Mouse (Mus musculus) CH12.LX (cell line): Measurements from ENCODE around the gene Slc4a2. TPM values are rescaled to one million over a fixed set of nuclear protein-coding genes. Genes with fewer than 3 reads are reported as not detected.

ENCODE experiments used
- DNase-seq: peaks from one replicate; pipeline ENCODE4 v3.0.0-alpha.2; 2013; ENCODE audit errors: extremely low read depth
- H3K27ac ChIP-seq: 2 replicates; pipeline ENCODE4 v1.5.1; 2012; ENCODE audit warnings: low read depth, mild to moderate bottlenecking, control low read depth, moderate library complexity; ENCODE audit not compliant: insufficient read depth
- H3K27me3 ChIP-seq: replicated peaks from 2 replicates; pipeline ENCODE3; 2012; ENCODE audit warnings: inconsistent platforms
- H3K36me3 ChIP-seq, 2 experiments: replicated peaks in 1 of 2; 2 replicates each; pipeline versions ENCODE3 to v1.6.1; 2012; ENCODE audit warnings: inconsistent platforms in 1 of 2, low read length in 1 of 2, mild to moderate bottlenecking in 1 of 2, mixed read lengths in 1 of 2, moderate library complexity in 1 of 2; ENCODE audit not compliant: control insufficient read depth in 1 of 2, insufficient read depth in 1 of 2
- H3K4me1 ChIP-seq, 2 experiments: 2 replicates each; pipeline ENCODE4 v1.6.1; 2012; ENCODE audit warnings: inconsistent platforms in 1 of 2, moderate library complexity in 1 of 2; ENCODE audit not compliant: insufficient read depth in 2 of 2, control insufficient read depth in 1 of 2
- H3K4me2 ChIP-seq: 2 replicates; pipeline ENCODE4 v1.6.1; 2012; ENCODE audit warnings: low read depth, mild to moderate bottlenecking, control low read depth; ENCODE audit not compliant: poor library complexity, insufficient read depth, severe bottlenecking
- H3K4me3 ChIP-seq, 3 experiments: fragments of 150-350 bp in 1 of 3; sonication (generic) in 1 of 3; replicated peaks in 1 of 3; 2 replicates each; pipeline versions ENCODE3 to v1.5.1; 2011 to 2012; ENCODE audit warnings: low read depth in 2 of 3, low read length in 2 of 3, mild to moderate bottlenecking in 2 of 3, moderate library complexity in 2 of 3, control low read depth in 1 of 3, improper control_type of control experiment in 1 of 3, inconsistent platforms in 1 of 3, mixed read lengths in 1 of 3; ENCODE audit not compliant: poor library complexity in 1 of 3
- H3K79me2 ChIP-seq: replicated peaks from 2 replicates; pipeline ENCODE4 v1.6.1; 2012; ENCODE audit warnings: mild to moderate bottlenecking, moderate library complexity; ENCODE audit not compliant: control insufficient read depth, poor library complexity, insufficient read depth, severe bottlenecking; ENCODE audit errors: extremely low read depth
- H3K9ac ChIP-seq: 2 replicates; pipeline ENCODE4 v1.6.1; 2012; ENCODE audit warnings: low read depth, mild to moderate bottlenecking, control low read depth, moderate library complexity; ENCODE audit not compliant: insufficient read depth
- H3K9me3 ChIP-seq: replicated peaks from 2 replicates; pipeline ENCODE3; 2012; ENCODE audit warnings: low read length, inconsistent platforms, mixed read lengths
- BHLHE40 ChIP-seq: IDR thresholded peaks from 2 replicates; pipeline ENCODE4 v1.6.1; 2011; ENCODE audit warnings: mild to moderate bottlenecking, low read depth, low read length, improper control_type of control experiment
- CHD1 ChIP-seq: IDR thresholded peaks from 2 replicates; pipeline ENCODE4 v1.6.1; 2012; ENCODE audit warnings: low read depth, low read length, improper control_type of control experiment, inconsistent platforms
- CHD2 ChIP-seq: IDR thresholded peaks from 2 replicates; pipeline ENCODE4 v1.6.1; 2011; ENCODE audit warnings: low read length, improper control_type of control experiment
- CTCF ChIP-seq, 2 experiments: IDR thresholded peaks in 1 of 2; conservative IDR thresholded peaks in 1 of 2; 2 replicates each; pipeline ENCODE4 v1.5.1; 2011 to 2012; ENCODE audit warnings: low read depth in 2 of 2, low read length in 2 of 2, improper control_type of control experiment in 1 of 2, inconsistent platforms in 1 of 2, mild to moderate bottlenecking in 1 of 2, moderate library complexity in 1 of 2
- E2F4 ChIP-seq: IDR thresholded peaks from 2 replicates; pipeline ENCODE4 v1.6.1; 2011; ENCODE audit warnings: low read depth, low read length, improper control_type of control experiment; ENCODE audit not compliant: insufficient replicate concordance
- ELF1 ChIP-seq: IDR thresholded peaks from 2 replicates; pipeline ENCODE4 v1.6.1; 2014; ENCODE audit warnings: low read depth, mild to moderate bottlenecking, inconsistent platforms, low read length, improper control_type of control experiment
- EP300 ChIP-seq: IDR thresholded peaks from 2 replicates; pipeline ENCODE4 v1.6.1; 2011; ENCODE audit warnings: low read length, improper control_type of control experiment
- ETS1 ChIP-seq: conservative IDR thresholded peaks from 2 replicates; pipeline ENCODE4 v1.6.1; 2012; ENCODE audit warnings: low read depth, mild to moderate bottlenecking, inconsistent platforms, low read length, improper control_type of control experiment, moderate library complexity
- GABPA ChIP-seq: IDR thresholded peaks from 2 replicates; pipeline ENCODE4 v1.6.1; 2012; ENCODE audit warnings: low read depth, low read length, improper control_type of control experiment, inconsistent platforms; ENCODE audit not compliant: insufficient replicate concordance
- HCFC1 ChIP-seq: IDR thresholded peaks from 2 replicates; pipeline ENCODE4 v1.6.1; 2012; ENCODE audit warnings: low read depth, mild to moderate bottlenecking, inconsistent platforms, low read length, improper control_type of control experiment
- IRF4 ChIP-seq: IDR thresholded peaks from 2 replicates; pipeline ENCODE4 v1.6.1; 2014; ENCODE audit warnings: low read depth, mild to moderate bottlenecking, inconsistent platforms, low read length, improper control_type of control experiment
- JUN ChIP-seq: IDR thresholded peaks from 2 replicates; pipeline ENCODE4 v1.6.1; 2011; ENCODE audit warnings: low read depth, mild to moderate bottlenecking, low read length, improper control_type of control experiment, moderate library complexity; ENCODE audit not compliant: insufficient read depth
- JUND ChIP-seq: conservative IDR thresholded peaks from 2 replicates; pipeline ENCODE4 v1.6.1; 2011; ENCODE audit warnings: low read depth, low read length, improper control_type of control experiment
- KAT2A ChIP-seq: IDR thresholded peaks from 2 replicates; pipeline ENCODE4 v1.6.1; 2012; ENCODE audit warnings: low read length, improper control_type of control experiment, inconsistent platforms; ENCODE audit not compliant: insufficient replicate concordance
- MAFK ChIP-seq: IDR thresholded peaks from 2 replicates; pipeline ENCODE4 v1.6.1; 2011; ENCODE audit warnings: low read length, improper control_type of control experiment; ENCODE audit not compliant: insufficient replicate concordance
- MAX ChIP-seq: IDR thresholded peaks from 2 replicates; pipeline ENCODE4 v1.6.1; 2011; ENCODE audit warnings: low read length, improper control_type of control experiment
- MAZ ChIP-seq: IDR thresholded peaks from 2 replicates; pipeline ENCODE4 v1.6.1; 2012; ENCODE audit warnings: low read depth, mild to moderate bottlenecking, inconsistent platforms, low read length, improper control_type of control experiment, moderate library complexity
- MEF2A ChIP-seq: IDR thresholded peaks from 2 replicates; pipeline ENCODE4 v1.6.1; 2014; ENCODE audit warnings: low read depth, mild to moderate bottlenecking, inconsistent platforms, low read length, improper control_type of control experiment, borderline replicate concordance
- MXI1 ChIP-seq: IDR thresholded peaks from 2 replicates; pipeline ENCODE4 v1.6.1; 2011; ENCODE audit warnings: mild to moderate bottlenecking, low read depth, low read length, improper control_type of control experiment
- MYC ChIP-seq: IDR thresholded peaks from 2 replicates; pipeline ENCODE4 v1.6.1; 2011; ENCODE audit warnings: low read depth, mild to moderate bottlenecking, improper control_type of control experiment, low read length
- NELFE ChIP-seq: IDR thresholded peaks from 2 replicates; pipeline ENCODE4 v1.6.1; 2011; ENCODE audit warnings: low read depth, low read length, improper control_type of control experiment
- NRF1 ChIP-seq: IDR thresholded peaks from 2 replicates; pipeline ENCODE4 v1.6.1; 2014; ENCODE audit warnings: low read depth, mild to moderate bottlenecking, inconsistent platforms, low read length, improper control_type of control experiment, moderate library complexity
- PAX5 ChIP-seq: IDR thresholded peaks from 2 replicates; pipeline ENCODE4 v1.6.1; 2012; ENCODE audit warnings: low read length, inconsistent platforms, mixed read lengths
- POLR2A ChIP-seq: IDR thresholded peaks from 2 replicates; pipeline ENCODE4 v1.6.1; 2011; ENCODE audit warnings: low read depth, mild to moderate bottlenecking, improper control_type of control experiment, low read length
- POLR2AphosphoS2 ChIP-seq: IDR thresholded peaks from 2 replicates; pipeline ENCODE4 v1.6.1; 2011; ENCODE audit warnings: low read depth, low read length, improper control_type of control experiment
- RAD21 ChIP-seq: IDR thresholded peaks from 2 replicates; pipeline ENCODE4 v1.6.1; 2011; ENCODE audit warnings: low read depth, mild to moderate bottlenecking, low read length, improper control_type of control experiment, moderate library complexity
- RCOR1 ChIP-seq: conservative IDR thresholded peaks from 2 replicates; pipeline ENCODE4 v1.6.1; 2012; ENCODE audit warnings: low read depth, mild to moderate bottlenecking, inconsistent platforms, low read length, improper control_type of control experiment
- SIN3A ChIP-seq: IDR thresholded peaks from 2 replicates; pipeline ENCODE4 v1.6.1; 2012; ENCODE audit warnings: low read length, improper control_type of control experiment, inconsistent platforms
- SMC3 ChIP-seq: IDR thresholded peaks from 2 replicates; pipeline ENCODE4 v1.6.1; 2011; ENCODE audit warnings: low read depth, low read length, improper control_type of control experiment
- TBP ChIP-seq: conservative IDR thresholded peaks from 2 replicates; pipeline ENCODE4 v1.6.1; 2011; ENCODE audit warnings: low read depth, low read length, improper control_type of control experiment
- TCF12 ChIP-seq: IDR thresholded peaks from 2 replicates; pipeline ENCODE4 v1.6.1; 2014; ENCODE audit warnings: low read depth, mild to moderate bottlenecking, inconsistent platforms, low read length, improper control_type of control experiment
- UBTF ChIP-seq: IDR thresholded peaks from 2 replicates; pipeline ENCODE4 v1.6.1; 2012; ENCODE audit warnings: low read depth, mild to moderate bottlenecking, inconsistent platforms, low read length, improper control_type of control experiment, moderate library complexity
- USF1 ChIP-seq: IDR thresholded peaks from 2 replicates; pipeline ENCODE4 v1.6.1; 2014; ENCODE audit warnings: low read depth, mild to moderate bottlenecking, inconsistent platforms, low read length, improper control_type of control experiment
- USF2 ChIP-seq: conservative IDR thresholded peaks from 2 replicates; pipeline ENCODE4 v1.6.1; 2011; ENCODE audit warnings: low read depth, low read length, improper control_type of control experiment
- ZC3H11A ChIP-seq: IDR thresholded peaks from 2 replicates; pipeline ENCODE4 v1.6.1; 2012; ENCODE audit warnings: low read depth, mild to moderate bottlenecking, inconsistent platforms, low read length, improper control_type of control experiment
- ZKSCAN1 ChIP-seq: IDR thresholded peaks from 2 replicates; pipeline ENCODE4 v1.6.1; 2012; ENCODE audit warnings: low read depth, inconsistent platforms, low read length, improper control_type of control experiment, borderline replicate concordance
- ZMIZ1 ChIP-seq: IDR thresholded peaks from 2 replicates; pipeline ENCODE4 v1.6.1; 2012; ENCODE audit warnings: low read depth, mild to moderate bottlenecking, inconsistent platforms, low read length, improper control_type of control experiment
- ZNF384 ChIP-seq: IDR thresholded peaks from 2 replicates; pipeline ENCODE4 v1.6.1; 2012; ENCODE audit warnings: low read depth, low read length, improper control_type of control experiment, inconsistent platforms
- dilution Hi-C: fragments of 300-500 bp; cut with MboI; formaldehyde crosslinking; loops from 2 replicates; pipeline ENCODE4 v1.14.3; 2020; ENCODE audit warnings: low sequenced_read_pairs; ENCODE audit not compliant: extremely low pct_unique_long_range_greater_than_20kb, extremely low pct_ligation_motif_present
- in situ Hi-C: fragments of 300-500 bp; cut with MboI; formaldehyde crosslinking; loops from 3 replicates; pipeline ENCODE4 v1.14.3; 2019; ENCODE audit warnings: low sequenced_read_pairs, low pct_ligation_motif_present, low pct_unique_long_range_greater_than_20kb, mixed read lengths
- polyA plus RNA-seq: library from polyadenylated mRNA; unstranded; fragments of >175 nt; gene quantifications from 2 replicates; pipeline ENCODE4 v1.2.1, GENCODE M21; 2012; ENCODE audit warnings: low read depth; ENCODE audit not compliant: insufficient read length
- total RNA-seq, 2 experiments: library from RNA; depleted of rRNA; stranded (reverse); fragments of 300-350 nt in 1 of 2; fragments of >200 nt in 1 of 2; gene quantifications; 2 replicates each; pipeline ENCODE4 v1.2.3; 2012 to 2014

Slc4a2 gene
- total and polyA plus RNA-seq, 3 experiments = 12.9 to 27.2 (median 18.6) TPM

DNA sequence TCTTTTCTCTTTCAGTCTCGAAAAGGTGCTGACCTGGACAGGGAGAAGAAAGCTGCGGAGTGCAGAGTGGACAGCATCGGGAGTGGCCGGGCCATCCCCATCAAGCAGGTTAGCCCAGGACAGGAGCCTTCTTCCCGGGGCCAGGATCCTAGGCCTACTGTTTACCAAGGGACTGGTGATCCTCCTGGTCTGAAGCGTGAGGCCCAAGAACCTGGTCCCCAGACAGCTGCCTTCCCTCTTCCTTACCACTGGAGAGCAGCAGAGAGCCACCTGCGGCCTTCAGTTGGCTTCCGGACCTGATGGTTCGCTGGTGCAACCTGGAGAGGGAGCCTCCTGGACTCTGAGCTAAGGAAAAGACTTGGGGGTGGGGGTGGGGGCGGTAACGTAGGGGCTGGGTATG, 59.7 kb downstream of the Slc4a2 start:
- Histone ChIP-seq H3K4me3 (no peak overlapping the region), H3K9me3 (no peaks in the 10 kb centered on the region), H3K79me2 (no peaks in the 10 kb centered on the region), H3K9ac (no peak overlapping the region), H3K36me3 (peaks cover 57 to 97% of the 10 kb centered on the region in 2 experiments), H3K4me1 (no peaks in the 10 kb centered on the region), H3K27me3 (no peaks in the 10 kb centered on the region), H3K27ac (no peak overlapping the region), H3K4me2 (no peak overlapping the region)
- TF ChIP-seq ZMIZ1 (no peak), ETS1 (no peak), USF1 (no peak), GABPA (no peak), E2F4 (no peak), ZC3H11A (no peak), TBP (no peak), HCFC1 (no peak), ELF1 (peak; percentile 44), JUN (no peak), KAT2A (no peak), CHD2 (no peak), BHLHE40 (no peak), NELFE (no peak), CHD1 (no peak), RAD21 (peak; percentile 58), JUND (no peak), ZNF384 (no peak), PAX5 (no peak), MAZ (no peak), MAFK (no peak), RCOR1 (no peak), TCF12 (no peak), UBTF (no peak), MAX (no peak), SIN3A (no peak), CTCF (conservative IDR thresholded peaks at IDR 0.05 in 1 of 2, IDR thresholded peaks at IDR 0.05 in 1 of 2; ENCODE audit: low read depth in 2 of 2, low read length in 2 of 2) (peak in 1 of 2 experiments; percentile 82; a peak in 2 of 4 replicates), POLR2AphosphoS2 (no peak), ZKSCAN1 (no peak), EP300 (no peak), NRF1 (no peak), MEF2A (no peak), IRF4 (no peak), USF2 (no peak), SMC3 (peak; percentile 47), POLR2A (no peak), MYC (0 out of 2 replicates have a peak, but pooled peaks have one; percentile 11), MXI1 (no peak)
- dilution Hi-C loops = no loop called here
- DNase-seq = peak; percentile 66
- in situ Hi-C loops = no loop called here
